Mouse (Mus musculus): Measurements from ENCODE around the gene Adipor1.

The Adipor1 gene

DNA sequence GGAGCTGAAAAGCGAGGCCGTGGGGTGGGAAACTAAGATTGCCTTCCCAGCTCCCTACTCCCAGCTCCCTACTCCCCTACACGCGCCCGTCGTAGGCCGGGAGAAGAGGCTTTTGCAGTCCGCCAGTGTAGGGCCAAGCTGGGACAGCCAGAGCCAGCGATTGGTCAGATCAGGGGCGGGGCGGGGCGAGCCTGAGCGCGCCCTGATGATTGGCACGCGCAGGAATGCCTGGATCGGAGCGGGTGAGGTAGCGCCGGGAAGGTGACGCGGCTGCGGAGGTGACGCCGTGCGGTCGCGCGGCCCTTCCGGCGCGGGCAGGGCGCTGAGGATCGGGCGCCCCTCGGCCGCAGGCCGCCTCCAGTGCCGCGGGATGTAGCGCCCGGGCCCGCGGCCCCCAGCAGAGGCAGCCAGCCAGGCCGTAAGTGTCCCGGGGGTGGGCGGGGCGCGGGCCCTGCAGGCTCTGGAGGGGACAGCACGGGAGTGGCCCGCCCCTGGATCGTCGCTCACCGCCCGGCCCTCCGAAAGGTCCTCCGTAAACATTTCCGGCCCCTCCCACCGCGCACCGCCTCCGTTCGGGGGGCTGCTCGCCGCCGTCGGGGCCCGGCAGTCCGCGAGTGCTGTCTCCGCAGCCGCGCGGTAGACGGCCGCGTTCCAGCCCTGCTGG is at the start of gene Adipor1:
Adipor1 (plus strand) TSS at position 211 of the 664 bp plus-strand sequence.
- DNase-seq (ENCODE audit: low spot score in 2 of 2), result peak; percentile 94 to 97

- no peak for DNase-seq (ENCODE audit: low spot score in 2 of 2)
These were observed 49.7 kb upstream of the Adipor1 start for GRCm38 (mm10) chr1:134365491-134365890.

- peak in 1 of 2 experiments; percentile 63 for DNase-seq (ENCODE audit: low spot score in 2 of 2)
These were observed 46.3 kb upstream of the Adipor1 start for GRCm38 (mm10) chr1:134368777-134369337.

DNA sequence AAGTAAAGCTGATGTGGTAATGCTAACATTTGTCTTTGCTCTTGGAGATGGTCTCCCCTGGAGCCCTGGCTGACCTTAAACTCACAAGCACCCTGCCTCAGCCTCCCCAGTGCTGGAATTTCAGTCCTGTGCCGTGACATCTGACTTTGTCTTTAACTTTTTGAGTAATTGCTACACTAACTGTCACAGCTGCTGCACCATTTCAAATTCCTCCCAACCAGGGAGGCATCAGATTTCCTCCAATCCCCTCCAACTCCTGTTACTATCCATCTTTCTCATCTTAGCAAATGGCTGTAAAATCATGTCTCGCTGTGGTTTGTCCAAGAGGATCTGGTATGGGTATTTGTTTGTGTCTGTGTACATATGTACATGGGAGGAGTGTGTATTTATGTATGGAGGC is 41.1 kb upstream of the Adipor1 start:
- no peak for DNase-seq (ENCODE audit: low spot score in 2 of 2)

DNA sequence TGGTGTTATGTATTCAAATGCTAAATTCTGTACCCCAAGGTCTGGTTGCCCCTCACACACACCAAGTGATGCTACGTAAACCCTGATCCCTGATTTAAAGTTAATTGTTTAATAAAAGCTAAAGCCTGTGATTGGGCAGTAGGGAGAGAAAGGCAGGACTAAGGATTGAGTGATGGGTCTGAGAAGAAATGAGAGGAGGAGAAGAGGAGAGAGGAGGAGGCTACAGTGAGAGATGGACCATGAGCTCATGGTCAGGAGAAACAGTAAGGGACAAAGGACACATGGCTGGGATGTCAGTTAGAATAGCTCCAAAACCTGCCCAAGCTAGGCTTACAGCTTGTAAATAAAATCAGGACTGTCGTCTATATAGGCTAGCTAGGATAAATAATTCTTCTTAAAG is 34.1 kb upstream of the Adipor1 start:
- no peak for DNase-seq (ENCODE audit: low spot score in 2 of 2)

DNA sequence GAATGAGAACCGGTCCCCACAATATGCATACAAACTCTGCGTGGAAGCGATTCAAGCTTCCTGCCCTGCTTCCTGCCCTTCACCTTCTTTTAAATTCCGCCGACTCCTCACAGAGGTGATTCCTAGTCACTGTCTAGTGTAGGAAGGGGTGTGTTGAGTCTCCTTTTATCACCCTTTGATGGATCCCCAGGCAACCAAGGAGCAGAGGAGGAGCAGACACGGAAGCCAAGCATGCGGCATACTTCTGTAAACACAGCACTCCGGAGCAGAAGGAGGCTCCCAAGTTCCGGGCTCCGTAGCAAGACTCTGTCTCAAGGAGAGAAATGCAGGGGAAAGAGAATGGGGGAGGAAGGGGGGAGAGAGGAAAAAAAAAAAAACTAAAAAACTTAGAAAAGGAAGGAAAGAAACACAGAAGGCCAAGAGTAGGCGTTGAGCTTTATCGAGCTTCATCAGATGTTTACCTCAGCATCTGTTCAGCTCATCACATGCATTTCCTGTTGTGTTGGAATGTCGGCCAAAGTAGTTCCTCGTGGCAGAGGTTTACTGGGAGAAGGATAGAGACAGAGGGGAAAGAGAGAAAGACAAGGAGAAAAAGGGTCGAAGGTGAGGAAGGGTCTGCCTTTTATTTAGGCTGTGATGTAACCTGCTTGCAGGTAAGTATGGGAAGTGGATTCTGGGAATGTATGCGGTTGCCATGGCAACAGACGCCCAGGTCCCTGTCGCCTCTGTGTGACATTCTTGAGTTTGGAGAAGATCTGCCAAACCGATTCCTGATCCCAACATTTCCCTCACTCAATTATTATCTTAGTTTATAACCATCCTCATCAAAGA is 33.2 kb upstream of the Adipor1 start:
- DNase-seq (ENCODE audit: low spot score in 2 of 2), result no peak

DNA sequence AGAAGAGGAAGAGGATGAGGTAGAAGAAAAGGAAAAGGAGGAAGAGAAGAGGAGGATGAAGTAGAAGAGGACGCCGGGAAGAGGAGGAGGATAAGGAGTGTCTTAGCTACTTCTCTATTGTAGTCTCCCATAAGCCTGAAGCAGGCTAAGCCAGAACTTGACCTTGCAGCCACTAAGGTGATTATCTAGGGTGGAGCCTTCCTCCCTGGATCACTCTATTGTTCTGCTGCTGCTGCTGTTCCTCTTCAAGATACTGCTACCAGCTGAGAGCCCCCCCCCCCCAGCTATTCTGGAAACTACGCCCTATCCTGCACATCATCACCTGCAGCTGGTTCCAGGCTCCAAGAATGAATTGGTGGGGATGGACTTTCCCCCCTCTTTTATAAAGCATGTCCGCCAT is 30.6 kb upstream of the Adipor1 start:
- DNase-seq (ENCODE audit: low spot score in 2 of 2), result no peak

DNA sequence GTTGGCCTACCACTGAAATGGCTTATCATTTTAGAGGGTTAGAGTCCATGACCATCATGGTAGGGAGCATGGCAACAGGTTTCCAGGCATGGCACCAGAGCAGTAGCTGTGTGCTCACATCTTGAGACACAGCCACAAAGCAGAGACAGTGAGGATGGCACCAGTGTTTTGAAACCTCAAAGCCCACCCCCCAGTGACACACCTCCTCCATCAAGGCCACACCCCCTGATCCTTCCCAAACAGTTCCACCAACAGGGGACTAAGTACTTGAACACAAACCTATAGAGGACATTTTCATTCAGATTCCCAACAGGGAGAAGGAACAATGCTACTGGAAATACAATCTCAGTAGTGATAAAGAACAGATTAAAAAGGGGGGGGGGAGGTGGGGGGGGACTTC is 30.0 kb upstream of the Adipor1 start:
- no peak for DNase-seq (ENCODE audit: low spot score in 2 of 2)

DNA sequence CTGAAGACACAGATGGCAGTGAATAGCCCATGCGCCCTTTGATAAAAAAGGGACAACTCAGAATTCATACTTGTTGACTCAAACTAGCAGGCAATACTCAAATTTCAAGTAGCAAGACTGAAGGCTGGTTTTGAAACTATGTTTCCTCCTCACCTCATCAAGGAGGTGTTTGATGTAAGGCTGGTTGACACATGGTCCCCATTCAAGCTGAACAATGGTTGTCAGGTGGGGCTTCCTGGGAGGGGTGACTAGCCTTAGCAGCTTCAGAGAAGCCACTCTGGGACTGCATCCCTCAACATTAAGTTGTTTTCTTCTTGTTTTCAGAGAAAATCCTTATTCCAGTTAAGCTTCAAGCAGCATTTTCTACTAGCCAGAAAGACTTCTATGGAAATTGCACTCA is 29.5 kb upstream of the Adipor1 start, which contains the start of gene 4933406M09Rik:
4933406M09Rik (plus strand) TSS at position 275 of the 400 bp plus-strand sequence.
- no peak for DNase-seq (ENCODE audit: low spot score in 2 of 2)

- DNase-seq (ENCODE audit: low spot score in 2 of 2), result no peak
These were observed 21.4 kb upstream of the Adipor1 start for GRCm38 (mm10) chr1:134393827-134394226.

DNA sequence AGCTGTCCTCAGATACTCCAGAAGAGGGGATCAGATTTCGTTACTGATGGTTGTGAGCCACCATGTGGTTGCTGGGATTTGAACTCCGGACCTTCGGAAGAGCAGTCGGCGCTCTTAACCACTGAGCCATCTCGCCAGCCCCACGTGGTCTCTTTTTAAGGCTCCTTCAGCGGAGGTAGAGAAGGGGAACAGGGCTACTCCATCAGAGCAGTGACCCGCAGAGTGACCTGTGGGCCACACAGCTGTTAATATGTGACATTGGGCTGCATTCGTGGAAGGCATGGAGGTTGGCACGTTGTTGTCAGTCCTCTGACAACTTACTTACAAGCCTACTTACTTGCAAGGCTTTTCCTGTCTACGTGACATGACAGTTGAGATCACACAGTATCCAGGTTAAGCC is 17.0 kb upstream of the Adipor1 start:
- DNase-seq (ENCODE audit: low spot score in 2 of 2), result no peak

DNA sequence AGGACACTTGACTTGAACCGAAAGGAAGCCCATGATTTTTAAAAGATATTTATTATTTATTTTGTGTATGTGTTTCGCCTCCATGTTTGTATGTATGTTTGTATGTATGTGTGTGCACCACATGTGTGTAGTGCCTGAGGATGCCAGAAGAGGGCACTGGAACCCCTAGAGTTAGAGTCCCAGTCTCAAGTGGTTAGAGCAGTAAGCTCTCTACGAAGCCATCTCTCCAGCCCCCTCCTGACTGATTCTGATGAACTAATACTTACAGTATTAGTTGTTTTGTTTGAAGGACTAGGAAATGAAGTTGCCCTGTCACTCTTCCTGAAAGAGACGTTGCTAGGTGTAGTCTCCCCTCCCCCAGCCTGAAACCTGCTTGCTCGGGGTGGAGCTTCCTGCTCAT is 15.4 kb upstream of the Adipor1 start:
- no peak for DNase-seq (ENCODE audit: low spot score in 2 of 2)

DNA sequence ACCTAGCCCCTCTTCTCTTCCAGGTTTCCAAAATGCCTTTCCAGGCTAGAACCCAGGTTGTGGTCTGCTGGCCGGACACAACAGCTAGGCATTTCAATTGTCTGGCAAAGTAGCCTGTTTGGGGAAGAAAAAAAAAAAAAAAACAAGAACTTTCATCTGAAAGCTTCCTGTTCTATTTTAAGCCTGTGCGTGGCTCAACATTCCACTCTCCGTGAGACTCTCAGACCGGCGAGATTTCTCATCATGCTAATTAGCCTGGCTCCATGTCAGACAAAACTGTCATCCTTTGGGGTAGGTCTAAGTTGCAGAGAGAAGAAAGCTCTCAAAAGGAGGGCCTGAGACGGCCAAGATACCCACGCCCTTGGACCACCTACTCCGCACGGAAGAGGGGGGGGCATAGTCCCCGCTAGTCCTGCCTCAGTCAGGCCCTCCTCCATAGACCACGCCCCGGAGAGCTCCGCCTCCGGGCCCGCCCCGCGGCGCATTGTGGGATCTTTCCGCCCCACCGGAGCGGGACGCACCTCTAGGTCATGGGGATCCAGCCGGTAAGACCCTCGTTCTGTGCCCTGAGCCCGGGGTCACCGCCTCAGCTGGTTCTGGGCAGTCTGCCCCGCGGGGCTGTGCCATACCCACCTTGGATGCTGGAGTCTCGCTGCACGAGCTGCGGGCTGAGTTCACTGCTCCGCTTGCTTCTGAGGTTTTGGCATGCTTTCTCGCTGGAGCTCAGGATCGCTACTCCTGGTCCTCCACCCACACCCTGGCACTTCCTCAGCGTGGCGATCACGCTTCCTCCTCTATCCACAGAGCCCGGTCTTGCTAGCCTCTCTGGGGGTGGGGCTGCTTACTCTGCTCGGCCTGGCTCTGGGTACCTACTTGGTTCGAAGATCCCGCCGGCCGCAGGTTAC is 9.4 kb upstream of the Adipor1 start, which contains the start of gene Cyb5r1:
Cyb5r1 (plus strand) TSS at position 51 of the 905 bp plus-strand sequence.
- DNase-seq (ENCODE audit: low spot score in 2 of 2), result peak; percentile 23 to 48

DNA sequence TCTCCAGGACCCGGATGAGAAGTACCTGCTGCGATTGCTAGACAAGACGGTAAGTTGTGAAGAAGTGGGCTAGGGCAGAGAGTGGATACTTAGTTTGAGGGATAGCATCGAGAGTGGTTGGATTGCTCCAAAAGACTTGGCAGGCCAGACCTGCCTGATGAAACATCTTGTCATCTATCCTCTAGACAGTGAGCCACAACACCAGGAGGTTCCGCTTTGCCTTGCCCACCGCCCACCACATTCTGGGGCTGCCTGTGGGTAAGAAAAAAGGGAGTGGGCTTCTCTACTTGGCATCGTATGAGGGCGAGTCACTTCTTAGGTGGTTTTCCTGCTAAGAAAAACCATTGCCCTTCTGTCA is 8.8 kb upstream of the Adipor1 start:
- no peak for DNase-seq (ENCODE audit: low spot score in 2 of 2)

- no peak for DNase-seq (ENCODE audit: low spot score in 2 of 2)
These were observed 7.1 kb upstream of the Adipor1 start for GRCm38 (mm10) chr1:134408080-134408479.

- no peak for DNase-seq (ENCODE audit: low spot score in 2 of 2)
These were observed 3.2 kb upstream of the Adipor1 start for GRCm38 (mm10) chr1:134411706-134412629.

DNA sequence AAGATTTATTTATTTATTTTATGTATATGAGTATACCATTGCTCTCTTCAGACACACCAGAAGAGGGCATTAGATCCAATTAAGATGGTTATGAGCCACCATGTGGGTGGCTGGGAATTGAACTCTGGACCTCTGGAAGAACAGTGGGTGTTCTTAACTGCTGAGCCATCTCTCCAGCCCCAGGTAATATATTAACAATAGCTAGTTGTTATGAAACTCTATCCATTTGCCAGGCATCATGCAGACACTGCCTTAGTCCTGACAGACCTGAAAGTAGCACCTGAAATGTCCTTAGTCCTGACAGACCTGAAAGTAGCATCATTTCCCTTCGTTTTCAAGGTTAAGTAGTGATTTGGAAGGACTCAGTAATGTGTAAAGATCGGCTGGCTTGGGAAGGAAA is 1.1 kb upstream of the Adipor1 start:
- no peak for DNase-seq (ENCODE audit: low spot score in 2 of 2)

DNA sequence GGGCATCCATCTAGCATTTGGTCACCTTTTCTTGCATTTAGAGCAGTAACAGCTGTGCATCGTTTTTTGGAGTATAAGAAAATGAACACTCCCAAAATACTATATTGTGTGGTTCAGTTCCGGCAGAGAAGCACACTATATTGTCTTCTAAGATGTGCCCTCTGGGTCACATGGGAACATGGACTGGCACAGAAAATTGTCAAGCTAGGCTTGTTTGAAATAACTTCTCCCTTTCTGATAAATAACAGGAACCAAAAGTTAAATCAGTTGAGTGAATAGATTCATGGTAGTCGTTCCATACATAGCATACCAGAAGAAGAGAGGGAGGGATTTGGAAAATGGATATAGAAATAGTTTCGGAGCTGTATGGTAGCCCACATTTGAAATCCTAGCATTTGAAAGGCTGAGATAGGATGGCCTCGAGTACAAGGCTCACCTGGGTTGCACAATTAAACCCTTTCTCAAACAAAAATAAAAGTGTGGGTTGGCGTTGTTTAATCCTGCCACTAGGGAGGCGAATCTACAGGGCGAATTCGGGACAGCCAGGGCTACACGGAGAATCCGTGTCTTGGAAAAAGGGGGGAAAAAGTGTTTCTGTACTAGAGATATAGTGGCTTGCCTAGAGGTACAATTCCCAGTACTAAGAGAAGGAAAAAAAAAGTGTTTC is 544 bp upstream of the Adipor1 start:
- no peak for DNase-seq (ENCODE audit: low spot score in 2 of 2)

- no peak for DNase-seq (ENCODE audit: low spot score in 2 of 2)
These were observed 3.3 kb downstream of the Adipor1 start for GRCm38 (mm10) chr1:134418414-134418975.

- DNase-seq (ENCODE audit: low spot score in 2 of 2), result no peak
These were observed 4.0 kb downstream of the Adipor1 start for GRCm38 (mm10) chr1:134419176-134419575.
